Mouse (Mus musculus): Measurements from ENCODE around the gene Rccd1. TPM values are rescaled to one million over a fixed set of nuclear protein-coding genes. Genes with fewer than 3 reads are reported as not detected.
A peak's percentile ranks its signal among the peaks of the same experiment; 100 is the strongest.

Gene Rccd1
- total RNA-seq, 2 experiments from 2014 or later: 8.5 to 9.5 TPM

DNA sequence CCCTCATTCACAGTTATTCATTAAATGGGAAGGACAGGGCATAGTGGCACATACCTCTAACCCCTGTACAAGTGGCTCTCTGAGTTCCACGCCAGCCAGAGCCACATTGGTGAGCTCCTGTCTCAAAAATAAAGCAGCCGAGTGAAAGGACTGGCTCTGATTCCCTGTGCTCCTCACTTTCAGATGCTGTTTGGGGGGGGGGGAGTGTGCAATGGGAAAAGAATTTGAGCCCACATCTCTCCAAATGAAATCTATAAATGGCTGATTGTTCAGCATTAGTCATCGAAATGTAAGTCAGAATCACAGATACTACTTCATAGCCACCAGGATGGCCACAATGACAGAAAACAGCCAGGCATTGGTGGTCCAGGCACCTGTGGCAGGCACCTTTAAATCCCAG lies 27.2 kb downstream of the Rccd1 start:
- no peak for DNase-seq

DNA sequence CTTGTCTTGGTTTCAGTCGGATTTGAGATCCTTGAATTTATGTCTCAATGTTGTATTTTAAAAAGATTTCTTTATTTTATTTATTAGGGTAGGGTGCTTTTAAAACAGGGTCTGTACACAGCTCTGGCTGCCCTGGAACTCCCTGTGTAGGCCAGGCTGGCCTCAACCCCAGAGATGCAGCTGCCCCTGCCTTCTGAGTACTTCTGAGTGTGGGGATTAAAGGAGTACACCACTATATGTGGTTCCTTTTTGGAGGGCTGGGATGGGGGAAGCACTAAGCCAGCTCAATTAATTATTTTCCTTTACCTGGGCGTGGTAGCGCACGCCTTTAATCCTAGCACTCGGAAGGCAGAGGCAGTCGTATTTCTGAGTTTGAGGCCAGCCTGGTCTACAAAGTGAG lies 27.8 kb downstream of the Rccd1 start:
- no peak for DNase-seq

- DNase-seq: no peak
Measured at GRCm38 (mm10) chr7:80294764-80295648, 29.2 kb downstream of the Rccd1 start.

DNA sequence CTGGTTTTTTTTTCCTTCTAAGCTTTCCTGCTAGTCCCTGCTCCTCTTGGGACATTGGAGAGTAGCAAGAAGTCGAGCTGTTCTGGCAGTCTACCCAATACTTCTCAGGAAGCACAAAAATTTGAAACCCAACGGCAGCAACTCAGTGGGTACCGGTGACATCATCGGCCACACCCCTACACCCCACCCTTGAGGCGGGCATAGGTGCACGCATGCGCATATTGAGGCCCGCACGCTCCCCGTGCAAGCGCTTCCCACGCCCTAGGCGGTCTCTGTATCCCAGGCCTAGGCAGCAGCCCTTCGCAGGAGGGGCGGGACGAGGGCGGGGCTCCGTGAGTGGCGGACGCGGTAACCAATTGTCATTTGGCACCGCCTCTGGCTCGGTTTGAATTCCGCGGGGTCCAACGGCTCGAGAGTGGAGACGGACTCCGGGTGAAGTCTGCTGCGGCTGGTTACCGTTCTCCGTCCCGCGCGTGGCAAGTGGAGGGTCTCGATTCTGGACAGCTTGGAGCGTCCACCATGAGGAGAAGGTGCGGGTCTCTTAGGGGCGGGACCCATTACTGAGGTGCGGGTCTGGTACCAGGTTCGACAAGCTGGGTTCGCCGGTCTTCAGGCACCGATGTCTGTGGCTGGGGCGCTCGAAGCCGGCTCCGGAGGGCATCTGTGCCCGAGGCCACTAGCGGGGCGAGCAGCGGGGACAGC lies 30.0 kb downstream of the Rccd1 start, which contains the start of gene Prc1:
Gene Prc1 (plus strand): TSS at position 389 of the 702 bp plus-strand sequence.
- peak; percentile 99 for DNase-seq

DNA sequence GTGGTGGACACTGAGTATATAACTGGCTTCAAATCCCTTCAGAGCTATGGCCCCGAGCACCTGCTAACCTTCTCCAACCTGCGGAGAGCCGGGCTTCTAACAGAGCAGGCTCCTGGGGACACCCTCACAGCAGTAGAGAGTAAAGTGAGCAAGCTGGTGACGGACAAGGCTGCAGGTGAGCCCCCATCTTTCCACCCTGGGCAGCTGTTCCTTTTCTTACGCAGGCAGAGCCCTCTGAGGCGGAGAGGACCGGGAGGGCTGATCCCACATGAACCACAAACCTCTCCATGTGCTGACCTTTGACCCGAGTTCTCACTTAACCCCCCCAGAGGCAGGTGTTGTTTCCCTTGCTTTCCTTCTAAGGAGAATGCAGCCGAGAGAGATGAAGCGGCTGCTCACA lies 36.5 kb downstream of the Rccd1 start:
- DNase-seq: no peak

GRCm38 (mm10) chr7:80285725-80286124 lies 38.5 kb downstream of the Rccd1 start:
- no peak for DNase-seq

GRCm38 (mm10) chr7:80284391-80284790 lies 39.9 kb downstream of the Rccd1 start:
- no peak for DNase-seq

GRCm38 (mm10) chr7:80283226-80283918 lies 40.9 kb downstream of the Rccd1 start:
- no peak for DNase-seq

GRCm38 (mm10) chr7:80281646-80282045 lies 42.6 kb downstream of the Rccd1 start:
- DNase-seq: no peak

GRCm38 (mm10) chr7:80280998-80281397 lies 43.3 kb downstream of the Rccd1 start:
- no peak for DNase-seq

DNA sequence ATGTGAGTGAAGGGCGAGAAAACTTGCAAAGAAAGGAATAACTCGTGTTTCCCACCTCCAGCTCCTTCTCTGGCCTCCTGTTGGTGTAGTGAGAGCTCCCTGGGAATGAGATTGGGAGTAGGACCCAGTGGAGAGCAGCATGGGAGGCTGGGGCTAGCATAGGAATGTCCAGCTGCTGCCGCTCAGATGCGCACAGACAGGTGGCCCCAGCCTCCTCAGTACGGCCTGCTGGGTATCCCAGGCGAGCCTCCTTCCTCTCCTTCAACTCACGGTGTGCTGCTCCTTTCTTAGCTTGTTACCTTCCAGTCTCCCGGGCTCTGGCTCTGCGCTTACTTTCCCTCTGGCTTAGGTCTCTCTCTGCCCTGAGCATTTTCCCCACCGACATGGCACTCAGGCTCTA lies 44.2 kb downstream of the Rccd1 start:
- no peak for DNase-seq

GRCm38 (mm10) chr7:80276374-80276773 lies 47.9 kb downstream of the Rccd1 start:
- DNase-seq: no peak

DNA sequence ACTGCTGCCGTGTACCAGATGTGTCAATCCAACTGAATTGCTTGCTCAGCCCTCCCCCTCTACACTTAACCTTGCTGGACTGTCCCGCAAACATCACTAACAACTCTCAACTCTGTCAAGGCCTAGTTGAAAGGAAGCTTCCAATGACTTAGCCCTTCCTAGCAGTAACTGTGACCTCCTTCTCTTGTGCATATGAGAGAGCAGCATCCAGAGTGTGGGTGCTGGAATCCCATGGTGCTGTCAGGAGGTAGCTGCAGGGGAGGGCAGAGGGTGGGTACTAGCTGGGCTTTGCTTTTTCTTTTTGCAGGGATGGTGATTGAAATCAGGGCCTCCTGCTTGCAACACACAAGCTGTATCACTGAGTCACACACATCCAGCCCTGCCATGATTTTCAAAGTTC lies 50.8 kb downstream of the Rccd1 start:
- DNase-seq: no peak

DNA sequence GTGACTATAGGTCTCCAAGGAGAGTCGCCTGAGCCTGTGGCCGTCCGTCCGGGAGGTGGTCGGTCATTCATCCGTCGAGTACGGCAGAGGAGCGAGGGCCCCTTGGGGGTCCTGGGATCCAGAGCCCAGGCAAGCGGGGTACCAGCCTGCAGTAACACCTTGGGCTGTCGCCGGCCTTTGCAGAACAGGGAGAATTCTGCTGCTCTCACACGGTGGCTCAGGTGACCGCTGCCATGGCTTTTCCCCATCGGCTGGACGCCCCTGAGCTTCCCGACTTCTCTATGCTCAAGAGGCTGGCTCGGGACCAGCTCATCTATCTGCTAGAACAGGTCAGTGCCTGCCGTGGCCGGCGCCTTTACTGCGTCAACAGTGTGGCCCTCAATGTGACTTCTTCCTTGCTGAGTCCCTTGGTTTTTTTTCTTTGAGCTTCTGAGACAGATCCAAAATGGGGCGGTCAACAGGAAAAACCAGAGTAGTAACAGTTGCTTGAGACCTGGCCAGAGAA lies 54.5 kb downstream of the Rccd1 start:
- DNase-seq: peak; percentile 57

- peak; percentile 98 for DNase-seq
Measured at GRCm38 (mm10) chr7:80268897-80269750, 55.1 kb downstream of the Rccd1 start, which contains the start of gene Vps33b. Gene Vps33b, plus strand, starts transcription at chr7:80269649.

DNA sequence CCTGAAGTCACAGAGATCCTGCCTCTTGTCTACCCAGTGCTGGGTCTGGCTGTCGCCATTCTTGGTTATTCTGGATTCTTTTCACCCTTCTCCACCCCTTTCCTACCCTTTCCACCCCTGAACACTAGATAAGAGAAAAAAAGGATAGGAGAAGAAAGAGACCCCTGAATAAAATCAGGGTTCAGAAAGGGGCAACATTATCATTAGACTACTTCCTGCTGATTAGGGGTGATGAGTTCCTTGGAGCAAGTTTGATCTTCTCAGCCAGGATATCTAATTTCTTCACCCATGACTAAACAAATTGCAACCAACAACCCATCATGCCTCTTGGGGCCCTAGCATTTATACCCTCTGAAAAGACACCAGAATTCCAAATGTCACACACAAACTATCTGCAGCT lies 56.5 kb downstream of the Rccd1 start:
- DNase-seq: no peak

GRCm38 (mm10) chr7:80264606-80265005 lies 59.6 kb downstream of the Rccd1 start:
- no peak for DNase-seq

DNA sequence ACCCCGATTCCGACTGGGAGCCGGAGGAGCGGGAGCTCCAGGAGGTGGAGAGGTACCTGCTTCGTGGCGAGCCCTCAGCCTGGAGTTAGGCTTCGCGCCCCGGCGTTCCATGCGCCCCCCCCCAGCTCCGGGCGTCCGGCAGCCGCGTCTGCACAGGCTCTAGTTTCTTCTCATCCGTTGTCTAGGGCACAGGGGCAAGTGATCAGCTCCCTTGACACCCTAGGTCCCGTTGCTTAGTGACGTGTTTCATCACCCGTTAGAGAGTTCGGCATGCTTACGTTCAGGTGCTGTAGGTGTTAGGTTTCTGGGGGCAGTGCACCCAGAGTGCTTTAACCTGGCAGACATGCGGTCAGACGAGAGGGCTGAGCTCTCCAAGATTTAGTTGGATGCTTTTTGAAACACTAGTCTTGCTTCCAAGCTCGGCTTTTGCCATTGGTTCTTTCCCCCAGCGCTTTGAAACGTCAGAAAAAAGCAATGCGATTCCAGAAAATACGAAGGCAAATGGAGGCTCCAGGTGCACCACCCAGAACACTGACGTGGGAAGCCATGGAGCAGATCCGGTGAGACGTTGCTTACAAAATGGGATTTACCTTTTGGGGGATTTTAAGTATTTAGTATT lies 62.8 kb downstream of the Rccd1 start:
- no peak for DNase-seq

DNA sequence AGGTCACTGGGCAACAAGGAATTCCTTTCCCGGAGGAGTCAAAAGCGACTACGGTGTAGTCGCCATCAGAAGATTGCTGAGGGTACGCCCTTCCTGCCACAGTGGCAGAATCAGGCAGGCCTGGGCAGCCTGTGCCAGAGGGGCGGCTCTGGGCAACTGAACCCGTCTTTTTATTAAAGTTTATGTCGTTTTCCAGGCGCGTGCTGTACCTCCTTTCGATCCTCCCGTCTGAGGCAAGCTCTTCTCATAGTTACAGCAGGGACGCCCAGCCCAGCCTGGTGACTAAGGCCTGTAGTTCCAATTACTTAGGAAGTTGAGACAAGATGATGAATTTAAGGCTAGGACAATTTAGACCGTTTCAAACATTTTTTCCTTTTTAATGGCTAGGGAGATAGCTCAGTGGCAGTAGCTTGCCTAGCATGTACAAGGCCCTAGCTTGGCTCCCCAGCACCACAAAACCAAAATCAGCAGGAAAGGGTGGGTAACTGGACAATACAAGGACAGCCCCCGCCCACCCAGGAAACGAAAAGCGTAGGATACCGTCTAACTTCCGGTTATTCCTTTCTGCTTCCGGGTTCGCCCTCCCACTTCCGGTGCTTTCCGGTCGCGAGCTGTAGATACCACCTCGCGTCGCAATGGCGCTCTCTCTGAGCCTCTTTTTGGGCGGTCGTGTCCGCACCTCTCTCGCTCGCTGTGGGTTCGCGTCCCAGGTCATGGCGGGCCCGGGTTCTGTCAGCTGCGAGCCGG lies 63.5 kb downstream of the Rccd1 start, which contains the start of gene Ngrn:
Gene Ngrn (plus strand): TSS at position 591 of the 747 bp plus-strand sequence.
- peak; percentile 87 for DNase-seq

GRCm38 (mm10) chr7:80257706-80258105 lies 66.5 kb downstream of the Rccd1 start:
- no peak for DNase-seq
